Mouse (Mus musculus) urinary bladder, adult 2 months (tissue): ENCODE data around the gene Map4. TPM values are rescaled to one million over a fixed set of nuclear protein-coding genes. Genes with fewer than 3 reads are reported as not detected.

Experiments used
- DNase-seq: peaks from one replicate; pipeline ENCODE4 v3.0.0; 2022; ENCODE audit warnings: low spot score
- polyA plus RNA-seq: library from polyadenylated mRNA; depleted of rRNA; stranded (reverse); fragments of >200 nt; gene quantifications from 2 replicates; pipeline ENCODE4 v1.2.3, GENCODE M21; 2012; rRNA removed

The Map4 gene
- polyA plus RNA-seq, 1 experiment: 84.3 TPM

DNA sequence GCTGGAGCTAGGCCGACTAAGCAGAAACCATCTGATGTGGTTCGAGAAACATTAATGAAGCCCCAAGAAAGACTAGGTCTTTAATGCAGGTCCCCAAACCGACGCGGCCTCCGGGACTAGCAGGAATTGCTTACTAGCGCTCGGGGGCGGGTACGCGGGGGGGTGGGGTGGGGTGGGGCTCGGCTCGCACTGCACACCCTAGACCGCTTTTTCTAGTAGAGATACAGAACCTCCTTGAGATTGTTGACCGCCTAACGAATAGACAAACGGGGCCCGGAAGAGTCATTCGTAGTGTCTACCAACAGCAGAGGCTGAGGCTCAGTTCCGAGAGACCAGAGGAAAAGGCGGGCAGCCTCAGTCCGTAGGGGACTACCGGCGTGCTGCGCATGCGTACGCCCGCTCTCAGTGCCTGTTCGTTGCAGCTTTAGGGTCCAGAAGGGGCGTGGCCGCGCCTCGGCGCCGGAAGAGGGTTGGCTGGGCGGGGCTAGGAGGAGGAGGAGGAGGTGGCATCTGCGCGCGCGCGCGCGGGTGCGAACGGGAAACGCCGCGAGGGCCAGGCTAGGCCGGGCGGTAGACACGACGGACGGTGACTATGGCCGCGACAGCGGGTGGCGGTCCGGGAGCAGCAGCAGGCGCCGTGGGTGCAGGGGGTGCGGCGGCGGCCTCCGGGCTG lies 200.4 kb downstream of the Map4 start:
- DNase-seq: peak; percentile 97

GRCm38 (mm10) chr9:110132201-110132605 lies 200.9 kb downstream of the Map4 start:
- DNase-seq: no peak

DNA sequence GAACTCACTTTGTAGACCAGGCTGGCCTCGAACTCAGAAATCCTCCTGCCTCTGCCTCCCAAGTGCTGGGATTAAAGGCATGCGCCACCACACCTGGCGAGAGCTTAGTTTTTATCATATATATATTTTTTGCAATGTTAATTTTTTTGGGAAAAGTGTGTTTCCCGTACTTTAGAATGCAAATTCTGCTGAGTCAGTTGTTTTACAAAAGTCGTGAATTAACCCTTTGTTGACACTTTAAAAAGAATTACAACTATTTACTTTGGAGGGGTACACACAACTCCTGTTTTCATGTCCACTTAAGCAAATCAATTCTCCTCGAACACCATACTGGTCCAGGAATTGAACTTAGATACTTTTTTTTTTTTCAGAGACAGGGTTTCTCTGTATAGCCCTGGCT lies 201.7 kb downstream of the Map4 start:
- DNase-seq: no peak

Other genes starting within 250 kb of the Map4 start
- gene Fbxw18, start 228.8 kb upstream of the Map4 start, polyA plus RNA-seq: 0.94 and 1.1 TPM in 2 replicates
- 0.34 and 0.61 TPM in 2 replicates for gene Fbxw26, start 185.4 kb upstream of the Map4 start, polyA plus RNA-seq
- 8.2 and 17.0 TPM in 2 replicates for gene Fbxw27, start 140.8 kb upstream of the Map4 start, polyA plus RNA-seq
- gene Spink8, start 119.2 kb upstream of the Map4 start, polyA plus RNA-seq: 0.11 and 0.16 TPM in 2 replicates
- gene Nme6, start 98.7 kb upstream of the Map4 start, polyA plus RNA-seq: 19.5 and 22.1 TPM in 2 replicates
- gene Camp, start 81.8 kb upstream of the Map4 start, polyA plus RNA-seq: not detected in 2 replicates
- gene Cdc25a, start 55.9 kb upstream of the Map4 start, polyA plus RNA-seq: 12.6 and 13.1 TPM in 2 replicates
- 18.4 and 27.3 TPM in 2 replicates for gene Smarcc1, start 186.2 kb downstream of the Map4 start, polyA plus RNA-seq
- 66.5 and 68.6 TPM in 2 replicates for gene Dhx30, start 186.4 kb downstream of the Map4 start, polyA plus RNA-seq